Mouse (Mus musculus) retina, embryonic 14.5 days (tissue): Measurements from ENCODE around the gene Fry.

Experiments
- DNase-seq: peaks from one replicate; pipeline ENCODE4 v3.0.0-alpha.2; 2015; ENCODE audit warnings: low spot score

Gene Fry

DNA sequence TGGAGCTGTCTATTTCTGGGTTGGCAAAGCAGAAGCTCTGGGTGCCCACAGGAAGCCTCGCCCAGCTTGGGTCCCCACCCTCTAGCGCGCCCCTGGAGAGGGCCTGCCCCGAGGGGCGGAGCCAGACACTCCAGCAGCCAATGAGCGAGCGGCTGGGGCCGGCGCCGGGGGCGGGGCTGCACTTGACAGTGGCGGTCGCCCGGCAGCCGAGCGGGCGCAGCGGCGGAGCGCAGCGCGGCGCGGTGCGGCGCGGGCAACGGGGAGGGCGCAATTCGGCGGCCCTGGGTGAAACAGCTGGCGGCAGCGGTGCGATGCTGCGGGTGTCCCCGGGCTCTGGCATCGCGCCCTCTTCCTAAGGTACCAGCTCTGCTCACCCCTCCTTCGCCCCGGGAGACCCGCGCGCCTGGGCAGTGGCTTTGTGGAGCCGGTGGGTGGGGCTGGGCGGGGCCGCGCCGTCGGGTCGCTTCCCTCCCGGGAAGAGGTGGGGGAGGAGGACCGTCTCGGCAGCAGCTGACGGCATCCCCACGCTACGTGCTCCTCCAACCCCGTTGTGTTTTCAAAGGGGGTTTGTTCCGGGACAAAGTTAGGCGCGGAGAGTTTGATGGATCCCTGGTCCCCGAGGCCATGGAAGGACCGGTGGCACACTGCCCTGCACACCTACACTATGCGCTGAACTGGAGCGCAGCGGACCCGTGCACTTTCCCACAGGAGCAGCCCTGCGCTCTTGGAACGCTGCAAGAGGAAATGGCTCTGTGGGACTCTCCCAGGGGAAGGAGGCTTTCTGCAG is at the start of gene Fry:
TSS of gene Fry (plus strand) at position 191 of the 787 bp plus-strand sequence.
- DNase-seq, result peak; percentile 91

DNA sequence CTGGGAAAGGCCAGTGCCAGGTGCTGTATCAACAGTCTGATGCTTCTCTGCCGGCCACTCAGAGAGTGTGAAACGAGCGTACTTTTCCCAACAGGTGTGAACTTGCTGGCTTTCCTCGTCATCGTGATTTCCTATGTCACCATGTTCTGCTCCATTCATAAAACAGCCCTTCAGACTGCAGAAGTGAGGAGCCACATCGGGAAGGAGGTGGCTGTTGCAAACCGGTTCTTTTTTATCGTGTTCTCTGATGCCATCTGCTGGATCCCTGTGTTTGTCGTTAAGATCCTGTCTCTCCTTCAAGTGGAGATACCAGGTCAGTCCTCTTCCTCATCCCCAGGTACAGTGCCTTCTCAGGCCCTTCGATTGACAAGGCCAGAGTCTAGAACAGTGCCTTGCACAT is 48.4 kb upstream of the Fry start:
- peak; percentile 55 for DNase-seq

DNA sequence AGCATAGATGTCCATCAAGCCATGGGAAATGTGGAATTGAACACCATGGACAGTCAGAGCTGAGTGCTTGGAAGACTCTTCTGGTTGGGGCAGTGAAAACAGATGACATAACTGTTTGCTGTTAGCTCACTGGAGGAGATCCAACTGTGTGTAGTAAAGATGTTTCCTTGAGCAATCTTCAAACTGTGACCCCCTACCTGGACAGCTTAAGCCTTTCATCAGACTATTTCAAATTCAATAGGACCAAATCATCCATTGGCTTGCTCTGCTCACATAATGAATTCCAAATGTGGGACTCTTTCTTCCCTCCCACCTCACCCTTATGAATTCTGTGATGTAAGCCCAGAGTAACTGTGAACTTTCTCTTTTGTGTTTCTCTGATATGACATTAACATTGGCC is 46.7 kb upstream of the Fry start:
- DNase-seq, result no peak

DNA sequence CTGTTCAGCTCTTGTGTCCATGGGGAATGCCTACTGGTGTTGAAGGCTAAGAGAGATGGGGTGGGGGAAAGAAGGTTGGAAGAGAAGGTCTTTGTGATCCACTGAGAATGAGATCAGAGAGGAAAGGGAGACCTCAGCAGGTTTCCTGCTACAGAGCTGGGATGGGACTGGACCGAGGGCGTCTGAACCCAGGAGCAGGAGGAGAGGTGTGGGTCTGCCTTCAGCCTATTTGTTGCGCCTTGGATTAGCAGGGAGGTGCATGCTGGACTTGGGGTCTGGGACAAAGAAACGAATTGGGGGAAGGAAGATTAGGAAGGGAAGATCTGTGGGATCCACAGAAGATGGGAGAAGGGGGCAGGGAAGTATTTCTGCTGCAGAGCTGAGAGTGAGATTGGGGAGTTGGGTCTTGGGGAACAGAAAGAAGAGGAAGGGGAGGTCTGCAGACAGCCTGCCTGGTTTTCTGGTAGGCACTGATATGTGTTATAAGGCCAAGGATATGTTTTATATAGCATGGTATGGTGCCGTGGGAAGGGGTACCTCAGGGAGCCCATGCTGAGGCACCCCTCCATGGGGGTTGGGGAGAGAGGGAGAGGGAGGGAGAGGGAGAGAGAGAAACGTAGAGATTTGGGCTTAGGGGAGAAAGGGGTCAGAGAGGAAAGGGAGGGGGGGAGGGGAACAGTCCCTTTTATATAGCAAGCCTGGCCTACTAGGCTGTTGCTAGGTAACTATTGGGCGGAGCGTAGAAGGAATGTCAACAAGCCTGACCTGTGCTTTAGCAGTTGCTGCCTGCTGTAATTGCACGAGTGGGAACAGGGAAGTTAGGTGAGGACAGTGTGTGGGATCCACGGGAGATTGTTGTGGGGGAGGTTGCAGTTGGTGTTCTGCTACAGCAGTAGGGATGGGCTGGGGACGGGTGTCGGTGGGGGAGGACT is 38.3 kb upstream of the Fry start:
- DNase-seq, result peak; percentile 48

DNA sequence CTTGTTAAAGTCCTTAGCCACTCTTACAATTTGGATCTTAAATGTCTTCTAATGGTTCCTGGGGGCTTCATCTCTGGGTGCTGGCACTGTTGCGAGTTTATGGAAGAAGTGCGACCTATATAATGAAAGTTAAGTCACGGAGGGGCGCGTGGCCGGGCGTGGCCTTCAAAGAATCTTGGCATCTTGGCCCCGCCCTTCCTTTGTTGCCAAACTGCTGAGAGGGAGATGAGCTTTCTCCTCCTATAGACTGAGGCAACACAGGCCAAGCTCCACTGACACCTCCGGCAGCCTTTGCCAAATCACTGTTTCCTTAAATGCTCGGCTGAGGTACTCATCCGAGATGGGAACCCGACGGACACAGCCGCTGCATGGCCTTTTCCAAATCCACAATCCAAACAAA is 35.7 kb upstream of the Fry start:
- no peak for DNase-seq

DNA sequence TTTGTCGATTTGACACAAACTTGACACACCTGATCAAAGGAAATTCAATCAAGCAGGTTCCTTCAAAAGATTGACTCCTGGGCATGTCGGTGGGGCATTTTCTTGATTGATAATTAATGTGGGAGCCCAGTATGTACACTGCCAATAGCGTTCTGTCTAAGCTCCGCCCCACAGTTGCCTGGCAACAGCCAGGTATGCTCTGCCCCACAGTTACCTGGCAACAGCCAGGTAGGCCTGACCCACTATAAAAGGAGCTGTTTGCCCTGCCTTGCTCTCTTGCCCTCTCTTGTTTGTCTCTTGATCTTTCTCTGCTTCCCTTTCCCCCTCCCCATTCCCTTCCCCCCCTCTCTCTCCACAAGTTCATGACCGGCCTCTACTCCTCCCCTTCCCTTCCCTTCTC is 35.3 kb upstream of the Fry start:
- DNase-seq, result no peak

DNA sequence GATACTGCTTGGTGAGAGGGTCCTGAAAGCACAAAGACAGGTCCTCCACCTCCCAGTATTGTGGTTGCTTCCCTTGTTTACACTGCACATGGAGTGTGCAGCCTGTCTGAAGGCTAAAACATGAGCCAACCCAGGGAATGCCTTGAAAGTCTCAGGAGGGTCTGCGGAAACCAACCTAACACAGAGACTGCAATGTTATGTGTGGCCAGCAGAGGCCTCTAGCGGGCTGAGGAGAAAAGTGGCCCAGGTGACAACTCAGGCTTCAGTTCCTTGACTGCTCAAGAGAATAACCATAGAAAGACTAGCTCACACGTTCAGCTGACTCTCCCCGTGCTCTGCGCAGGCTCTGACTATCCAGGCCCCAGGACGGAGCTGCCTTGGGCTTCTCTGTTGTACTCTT is 20.8 kb upstream of the Fry start:
- peak; percentile 78 for DNase-seq

DNA sequence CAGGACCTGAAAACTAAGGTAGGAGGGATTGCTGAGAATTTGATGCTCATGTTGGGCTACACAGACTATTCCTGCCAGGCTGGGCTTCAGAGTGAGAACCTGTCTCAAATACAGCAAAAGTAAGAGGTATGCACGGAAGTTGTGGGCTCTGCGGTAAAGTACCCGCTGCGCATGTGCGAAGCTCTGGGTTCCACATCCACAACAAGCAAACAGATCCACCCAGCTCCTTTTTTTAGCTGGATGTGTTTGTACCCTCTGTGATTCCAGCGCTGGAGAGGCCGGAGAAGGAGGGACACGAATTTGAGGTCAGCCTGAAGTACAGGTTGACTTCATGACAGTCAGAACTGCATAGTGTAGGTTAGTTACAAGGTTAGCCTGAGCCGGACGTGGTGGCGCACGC is 19.7 kb upstream of the Fry start:
- no peak for DNase-seq

DNA sequence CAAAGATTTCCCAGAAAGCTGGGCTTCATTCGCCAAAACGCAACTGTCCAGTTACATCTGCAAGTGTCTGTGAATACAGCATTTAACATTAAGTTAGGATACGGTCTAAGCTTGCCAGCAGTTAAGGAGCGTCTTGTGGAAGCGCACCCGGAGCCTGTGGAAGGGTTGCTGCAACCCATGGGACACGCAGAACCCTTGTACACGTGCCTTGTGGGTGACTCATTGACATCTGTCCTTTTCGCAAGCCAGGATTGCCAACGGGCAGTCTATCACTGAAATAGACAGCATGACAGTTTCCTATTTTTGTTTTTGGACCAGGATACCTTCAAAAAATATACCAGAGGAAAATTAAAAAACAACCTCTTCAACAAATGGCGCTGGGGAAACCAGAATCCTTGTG is 16.7 kb upstream of the Fry start:
- DNase-seq, result no peak

DNA sequence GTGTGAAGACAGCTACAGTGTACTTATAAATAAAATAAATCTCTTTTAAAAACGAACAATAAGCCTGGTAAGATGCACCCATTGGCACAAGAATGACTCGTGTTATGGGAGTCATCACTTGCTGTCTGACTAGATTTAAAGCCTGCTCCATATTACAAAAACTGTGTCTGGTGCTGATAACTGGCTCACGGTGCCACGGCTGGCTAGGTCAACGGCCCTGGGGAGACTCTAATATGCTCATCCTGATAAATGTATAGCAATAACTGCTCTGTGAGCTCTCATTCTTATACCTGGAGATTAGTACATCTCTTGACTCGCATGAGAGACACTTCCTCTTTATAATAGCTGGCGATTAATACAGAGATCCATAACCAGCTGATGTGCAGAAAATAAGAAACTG is 12.1 kb upstream of the Fry start:
- no peak for DNase-seq

GRCm38 (mm10) chr5:150111236-150111635 is 7.2 kb upstream of the Fry start:
- no peak for DNase-seq

GRCm38 (mm10) chr5:150114007-150114406 is 4.4 kb upstream of the Fry start:
- DNase-seq, result peak; percentile 13

GRCm38 (mm10) chr5:150114778-150115177 is 3.7 kb upstream of the Fry start:
- no peak for DNase-seq

DNA sequence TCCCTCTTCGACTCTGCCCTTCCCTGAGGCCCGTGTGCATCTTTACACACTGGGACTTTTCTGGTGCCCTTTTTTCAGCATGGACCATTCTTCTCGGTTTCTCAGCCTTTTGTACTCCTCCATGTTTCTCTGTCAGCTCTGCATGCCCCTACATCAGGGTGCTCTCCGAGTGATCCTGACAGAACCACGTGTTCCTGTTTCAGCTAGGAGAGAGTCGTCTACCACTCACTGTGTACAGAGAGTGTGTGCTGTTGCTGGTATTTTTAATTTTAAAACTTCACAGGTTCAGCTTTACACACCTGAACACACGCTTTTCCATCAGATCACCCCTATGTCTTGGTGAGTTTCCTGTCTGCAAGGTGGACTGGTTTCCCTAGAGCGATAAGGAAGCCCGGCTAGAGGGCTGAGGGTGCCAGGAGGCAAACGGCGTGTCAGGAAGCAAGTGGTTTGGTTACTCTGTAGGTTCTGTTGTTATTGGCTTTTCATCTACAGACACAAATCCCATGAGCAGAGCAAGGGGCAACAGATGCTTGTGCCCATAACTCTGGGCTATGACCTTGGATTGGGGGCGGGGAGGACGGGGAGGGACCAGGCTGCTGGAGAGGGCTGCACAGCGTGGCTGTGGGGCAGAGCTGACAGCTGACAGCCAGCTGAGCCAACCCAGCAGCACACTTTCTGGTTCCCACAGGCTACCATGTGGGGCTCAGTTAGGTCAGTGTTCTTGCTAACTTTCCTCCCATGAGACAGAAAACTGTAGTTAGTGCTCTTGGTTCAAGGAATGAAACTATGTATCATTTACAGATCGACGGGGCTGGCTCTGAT is 3.0 kb upstream of the Fry start:
- DNase-seq, result peak; percentile 61

DNA sequence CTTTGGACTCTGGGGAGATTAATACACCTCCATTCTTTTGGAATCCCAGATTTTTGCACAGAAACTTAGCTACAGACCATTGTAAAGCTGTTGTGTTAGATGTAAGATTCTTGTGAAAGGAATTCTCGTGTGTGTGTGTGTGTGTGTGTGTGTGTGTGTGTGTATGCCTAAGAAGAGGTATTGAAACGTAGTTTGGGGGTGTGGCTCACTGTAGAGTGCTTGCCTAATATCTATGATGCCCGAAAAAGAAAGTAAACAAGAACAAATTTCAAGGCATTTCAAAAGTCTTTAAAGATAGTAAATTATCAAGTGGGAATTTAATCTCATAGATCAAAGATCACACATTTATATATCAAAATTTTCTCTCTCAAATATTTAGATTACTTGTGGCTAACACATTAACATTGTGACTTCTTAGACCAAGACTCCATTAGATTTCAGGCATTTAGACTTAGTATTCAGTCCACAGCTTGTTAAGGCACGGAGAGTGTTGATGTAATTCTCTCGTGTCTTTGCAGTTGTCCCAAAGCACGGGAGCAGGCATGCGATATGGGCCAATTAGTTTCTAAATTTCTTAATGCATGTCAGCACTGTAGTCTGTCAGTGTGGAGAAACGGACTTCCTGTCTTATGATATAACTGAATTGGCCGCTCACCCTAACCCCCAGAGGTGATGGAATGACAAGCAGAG is 2.1 kb upstream of the Fry start:
- no peak for DNase-seq

DNA sequence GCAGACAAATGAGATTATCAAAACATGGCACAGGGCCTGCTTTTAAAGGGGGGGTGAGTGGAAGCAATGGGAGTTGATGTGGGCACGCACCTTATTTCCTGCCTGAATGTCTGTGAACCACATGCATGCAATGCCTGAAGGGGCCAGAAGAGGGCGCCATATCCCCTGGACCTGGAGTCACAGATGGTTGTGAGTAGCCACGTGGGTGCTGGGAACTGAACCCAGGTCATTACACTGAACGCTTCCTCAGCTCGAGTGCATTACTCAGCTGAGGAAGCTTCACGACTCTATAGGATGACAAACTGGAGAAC is 1.6 kb upstream of the Fry start:
- peak; percentile 39 for DNase-seq

- peak; percentile 11 for DNase-seq
Measured at GRCm38 (mm10) chr5:150118124-150118454, 356 bp upstream of the Fry start.

GRCm38 (mm10) chr5:150120676-150121075 is 2.2 kb downstream of the Fry start:
- DNase-seq, result no peak

DNA sequence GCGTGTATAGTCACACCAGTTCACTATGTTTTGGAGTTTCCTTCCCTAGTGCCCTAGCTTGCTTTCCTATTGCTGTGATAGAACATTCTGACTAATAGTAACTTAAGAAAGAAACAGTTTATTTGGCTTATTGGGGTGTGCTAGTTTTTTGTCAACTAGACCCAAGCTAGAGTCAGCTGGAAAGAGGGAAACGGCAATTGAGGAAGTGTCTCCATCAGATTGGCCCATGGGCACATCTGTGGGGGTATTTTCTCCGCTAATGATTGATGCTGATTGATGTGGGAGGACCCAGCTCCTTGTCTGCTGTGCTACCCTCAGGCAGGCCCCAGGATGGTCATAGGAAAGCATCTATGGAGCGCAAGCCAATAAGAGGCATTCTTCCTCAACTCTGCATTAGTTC is 3.6 kb downstream of the Fry start:
- no peak for DNase-seq

DNA sequence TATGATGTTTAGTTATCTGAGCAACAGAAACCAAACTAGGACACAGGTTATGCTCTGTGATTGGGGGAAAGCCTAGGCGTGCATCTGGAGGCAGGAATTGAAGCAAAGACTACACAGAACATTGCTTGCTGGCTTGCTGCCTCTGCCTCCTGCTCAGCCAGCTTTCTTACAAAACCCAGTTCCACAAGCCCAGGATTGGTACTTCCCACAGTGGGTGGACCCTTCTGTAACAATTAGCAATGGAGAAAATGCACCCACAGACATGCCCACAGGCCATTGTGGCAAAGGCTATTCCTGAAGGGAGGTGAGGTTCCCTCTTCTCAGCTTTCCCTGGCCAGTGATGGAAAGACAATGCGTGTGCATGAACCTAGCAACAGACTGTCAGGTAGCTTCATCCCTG is 4.1 kb downstream of the Fry start:
- DNase-seq, result no peak

DNA sequence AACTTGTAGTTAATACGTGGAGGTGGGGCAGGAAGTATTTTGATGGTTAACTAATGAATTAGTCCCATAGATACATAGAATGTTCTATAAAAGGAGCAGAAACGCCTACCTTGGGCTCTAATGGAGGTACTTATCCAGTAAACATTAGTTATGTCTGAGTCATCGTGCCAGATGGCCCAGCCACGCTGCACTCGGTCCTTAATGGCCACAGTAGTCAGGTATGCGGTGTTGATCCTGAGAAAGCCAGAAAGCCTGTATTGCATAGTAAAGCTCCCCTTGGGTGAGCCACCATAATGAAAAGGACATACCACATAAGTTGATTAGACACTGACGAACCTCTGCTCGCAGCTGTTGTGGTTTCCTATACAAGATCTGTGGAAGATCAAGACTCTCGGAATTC is 7.5 kb downstream of the Fry start:
- no peak for DNase-seq

GRCm38 (mm10) chr5:150128432-150128831 is 10.0 kb downstream of the Fry start:
- no peak for DNase-seq
